Mouse (Mus musculus) lung, embryonic 16.5 days (tissue): ENCODE results near the gene Pmis2. TPM values are rescaled to one million over a fixed set of nuclear protein-coding genes. Genes with fewer than 3 reads are reported as not detected.

Experiments used
- ATAC-seq: fragments of 200-750 bp; cut with Nextera tagmentation; 2 replicates; pipeline ENCODE4 v1.8.0; 2017; ENCODE audit warnings: low read depth, mild to moderate bottlenecking, moderate library complexity
- H3K27ac ChIP-seq: fragments of 300-500 bp; sonication (generic); 2 replicates; pipeline ENCODE4 v1.5.1; 2014; ENCODE audit warnings: mild to moderate bottlenecking, control low read depth, low read length
- H3K27me3 ChIP-seq: fragments of 300-500 bp; sonication (generic); 2 replicates; pipeline ENCODE4 v1.6.1; 2014; ENCODE audit warnings: low read depth, low read length, mixed read lengths; ENCODE audit not compliant: control insufficient read depth, insufficient read depth
- H3K36me3 ChIP-seq: fragments of 300-500 bp; sonication (generic); 2 replicates; pipeline ENCODE4 v1.6.1; 2014; ENCODE audit warnings: low read length; ENCODE audit not compliant: control insufficient read depth, insufficient read depth
- H3K4me1 ChIP-seq: fragments of 300-500 bp; sonication (generic); replicated peaks from 2 replicates; pipeline ENCODE4 v1.6.1; 2014; ENCODE audit warnings: low read length, mixed read lengths; ENCODE audit not compliant: control insufficient read depth, insufficient read depth
- H3K4me2 ChIP-seq: fragments of 300-500 bp; sonication (generic); 2 replicates; pipeline ENCODE4 v1.6.1; 2014; ENCODE audit warnings: low read depth, low read length, control low read depth
- H3K4me3 ChIP-seq: fragments of 300-500 bp; sonication (generic); 2 replicates; pipeline ENCODE4 v1.5.1; 2014; ENCODE audit warnings: mild to moderate bottlenecking, low read length, control low read depth
- H3K9ac ChIP-seq: fragments of 300-500 bp; sonication (generic); 2 replicates; pipeline ENCODE4 v1.6.1; 2014; ENCODE audit warnings: low read length, control low read depth
- H3K9me3 ChIP-seq: fragments of 300-500 bp; sonication (generic); 2 replicates; pipeline ENCODE4 v1.6.1; 2016; ENCODE audit warnings: low read length; ENCODE audit not compliant: control insufficient read depth
- WGBS: fragments of 180-500 bp; shearing (Covaris S2); extraction: QIAGEN DNeasy Blood & Tissue Kit; methylation state at CpG from one replicate; pipeline ENCODE4 v1.1.7; 2014; 5-methylcytosine and 5-hydroxymethylcytosine counted together
- polyA plus RNA-seq: library from polyadenylated mRNA; unstranded; fragments of >200 nt; fragmentation: Nextera tagmentation; extraction: Ambion mirVana; gene quantifications from 2 replicates; pipeline ENCODE4 v1.2.1, GENCODE M21; 2015

Gene Pmis2
- polyA plus RNA-seq, 1 experiment from 2014 or later: not detected

DNA sequence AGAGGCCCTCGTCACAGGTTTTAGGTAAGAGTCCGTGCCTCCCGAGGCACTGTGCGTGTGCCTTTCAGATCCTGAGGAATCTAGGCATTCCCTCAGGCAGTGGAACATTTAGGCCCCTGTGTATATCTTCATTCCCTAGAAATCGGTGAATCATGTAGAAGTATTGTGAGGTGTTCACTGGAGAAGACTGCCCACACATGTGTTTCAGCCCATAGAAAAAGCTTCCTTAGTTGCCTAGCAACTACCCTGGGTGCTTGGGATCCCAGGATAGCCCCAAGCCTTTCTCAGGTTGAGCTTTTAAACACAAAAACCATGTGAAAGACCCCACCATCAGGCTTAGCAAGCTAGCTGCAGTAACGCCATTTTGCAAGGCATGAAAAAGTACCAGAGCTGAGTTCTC is 16.9 kb upstream of the Pmis2 start:
- H3K27ac ChIP-seq: 0 out of 2 replicates have a peak overlapping the region, but pooled peaks have one; percentile 37
- H3K4me3 ChIP-seq: no peak overlapping the region
- ATAC-seq: peak; percentile 43; the same call in 1 of the 2 replicates
- H3K4me1 ChIP-seq: no peaks in the 10 kb centered on the region
- no peaks in the 10 kb centered on the region for H3K36me3 ChIP-seq
- H3K4me2 ChIP-seq: no peak overlapping the region
- H3K9ac ChIP-seq: no peak overlapping the region
- H3K9me3 ChIP-seq: no peaks in the 10 kb centered on the region
- WGBS: 53% methylated on average over 6 of the region's 6 CpGs
- no peaks in the 10 kb centered on the region for H3K27me3 ChIP-seq

GRCm38 (mm10) chr7:30683425-30683824 is 12.0 kb upstream of the Pmis2 start:
- no peaks in the 10 kb centered on the region for H3K9me3 ChIP-seq
- no peak overlapping the region for H3K27ac ChIP-seq
- no peaks in the 10 kb centered on the region for H3K27me3 ChIP-seq
- ATAC-seq: no peak
- H3K4me1 ChIP-seq: no peaks in the 10 kb centered on the region
- no peaks in the 10 kb centered on the region for H3K36me3 ChIP-seq
- WGBS: 61% methylated on average over 2 of the region's 2 CpGs
- H3K4me2 ChIP-seq: no peak overlapping the region
- H3K9ac ChIP-seq: no peak overlapping the region
- no peak overlapping the region for H3K4me3 ChIP-seq

DNA sequence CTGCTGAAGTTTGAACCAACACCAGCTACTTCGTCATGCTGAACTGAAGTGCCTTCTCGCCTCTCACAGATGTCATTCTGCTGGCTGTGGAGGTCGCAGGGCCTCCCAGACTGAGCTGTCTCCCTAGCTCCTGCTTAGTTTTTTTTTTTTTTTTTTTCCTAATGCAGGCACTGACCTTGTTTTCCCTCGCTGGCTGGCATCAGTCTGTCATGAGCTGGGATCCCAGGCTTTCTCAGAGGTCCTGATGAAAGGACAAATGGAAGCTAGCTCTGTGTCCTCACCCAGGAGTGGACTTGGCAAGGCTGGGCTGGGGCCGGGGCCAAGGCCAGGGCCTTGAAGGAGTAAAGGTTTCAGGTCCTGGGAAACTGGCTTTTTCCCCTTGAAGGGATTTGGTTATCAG is 10.5 kb upstream of the Pmis2 start:
- H3K4me2 ChIP-seq: no peak overlapping the region
- 45% methylated on average over 5 of the region's 5 CpGs for WGBS
- no peaks in the 10 kb centered on the region for H3K36me3 ChIP-seq
- ATAC-seq: no peak
- no peak overlapping the region for H3K4me3 ChIP-seq
- H3K9me3 ChIP-seq: no peaks in the 10 kb centered on the region
- no peak overlapping the region for H3K9ac ChIP-seq
- no peaks in the 10 kb centered on the region for H3K4me1 ChIP-seq
- H3K27me3 ChIP-seq: no peaks in the 10 kb centered on the region
- H3K27ac ChIP-seq: no peak overlapping the region

DNA sequence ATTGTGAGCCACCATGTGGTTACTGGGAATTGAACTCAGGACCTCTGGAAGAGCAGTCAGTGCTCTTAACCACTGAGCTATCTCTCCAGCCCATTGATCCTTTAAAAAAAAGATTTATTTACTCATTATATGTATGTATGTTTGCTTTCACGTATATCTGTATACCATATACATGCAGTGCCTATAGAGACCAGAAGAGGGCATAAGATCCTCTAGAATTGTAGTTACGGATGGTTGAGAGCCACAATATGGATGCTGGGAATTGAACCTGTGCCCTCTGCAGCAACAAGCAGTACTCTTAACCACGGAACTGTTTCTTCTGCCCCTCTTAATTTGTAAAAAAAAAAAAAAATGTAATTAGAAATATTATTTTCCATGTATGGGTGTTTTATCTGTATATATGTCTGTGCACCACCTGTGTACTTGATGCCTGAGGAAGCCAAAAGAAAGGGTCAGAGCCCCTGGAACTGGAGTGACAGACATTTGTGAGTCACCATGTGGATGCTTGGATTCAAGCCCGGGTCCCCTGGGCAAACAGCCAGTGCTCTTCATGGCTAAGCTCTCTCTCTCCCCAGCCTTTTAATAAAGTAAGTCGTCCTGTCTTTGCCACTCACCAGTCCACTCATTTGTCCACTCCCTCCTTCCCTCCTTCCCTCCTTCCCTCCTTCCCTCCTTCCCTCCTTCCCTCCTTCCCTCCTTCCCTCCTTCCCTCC is 7.0 kb upstream of the Pmis2 start:
- 0 out of 2 replicates have a peak, but pooled peaks have one; percentile 41 for ATAC-seq
- no peaks in the 10 kb centered on the region for H3K9me3 ChIP-seq
- WGBS: 55% methylated on average over 5 of the region's 5 CpGs
- H3K27ac ChIP-seq: no peak overlapping the region
- no peak overlapping the region for H3K4me2 ChIP-seq
- H3K4me3 ChIP-seq: no peak overlapping the region
- H3K4me1 ChIP-seq: no peaks in the 10 kb centered on the region
- H3K36me3 ChIP-seq: no peaks in the 10 kb centered on the region
- H3K27me3 ChIP-seq: no peaks in the 10 kb centered on the region
- H3K9ac ChIP-seq: no peak overlapping the region

DNA sequence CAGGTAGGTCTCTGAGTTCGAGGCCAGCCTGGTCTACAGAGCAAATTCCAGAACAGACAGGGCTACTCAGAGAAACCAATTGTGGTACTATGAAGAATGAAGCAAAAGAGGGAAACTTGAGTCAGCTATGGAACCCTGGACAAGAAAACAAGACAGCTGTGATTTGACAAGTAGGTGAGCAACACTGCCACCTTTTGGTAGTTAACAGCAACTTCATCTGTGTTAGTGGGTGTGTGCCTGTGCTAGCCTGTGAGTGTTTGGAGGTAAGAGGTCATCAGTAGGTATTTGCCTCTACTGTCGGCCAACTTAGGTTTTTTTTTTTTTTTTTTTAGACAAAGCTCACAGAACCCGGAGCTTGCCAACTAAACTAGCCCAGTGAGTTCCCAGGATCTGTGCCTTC is 2.2 kb downstream of the Pmis2 start:
- Histone ChIP-seq H3K4me3 (no peak overlapping the region), H3K9me3 (no peaks in the 10 kb centered on the region), H3K4me1 (peaks cover 5% of the 10 kb centered on the region), H3K9ac (no peak overlapping the region), H3K27ac (no peak overlapping the region), H3K36me3 (no peaks in the 10 kb centered on the region), H3K4me2 (no peak overlapping the region), H3K27me3 (no peaks in the 10 kb centered on the region)
- WGBS: 37% methylated on average over 3 of the region's 3 CpGs
- ATAC-seq: no peak

- H3K9me3 ChIP-seq: no peaks in the 10 kb centered on the region
- H3K4me1 ChIP-seq: peaks cover 5% of the 10 kb centered on the region
- H3K4me2 ChIP-seq: peak overlapping the region; percentile 68
- H3K4me3 ChIP-seq: peak overlapping the region; percentile 78
- peaks cover 4% of the 10 kb centered on the region; the same call in 1 of the 2 replicates for H3K36me3 ChIP-seq
- H3K27ac ChIP-seq: 0 out of 2 replicates have a peak overlapping the region, but pooled peaks have one; percentile 18
- peak overlapping the region; percentile 86 for H3K9ac ChIP-seq
- WGBS: 5% methylated on average over 11 of the region's 11 CpGs
- H3K27me3 ChIP-seq: no peaks in the 10 kb centered on the region
- peak; percentile 50; the same call in 1 of the 2 replicates for ATAC-seq
These were observed 6.1 kb downstream of the Pmis2 start for GRCm38 (mm10) chr7:30665321-30665720.

GRCm38 (mm10) chr7:30664529-30665200 is 6.7 kb downstream of the Pmis2 start, which contains the start of gene Haus5:
TSS of gene Haus5 (minus strand) at chr7:30664994.
- peaks cover 7% of the 10 kb centered on the region for H3K36me3 ChIP-seq
- peaks cover 5% of the 10 kb centered on the region for H3K4me1 ChIP-seq
- H3K9ac ChIP-seq: peak within 1 kb of the TSS; percentile 86
- WGBS: under 1% methylated on average over 34 of the region's 34 CpGs
- 0 out of 2 replicates have a peak within 1 kb of the TSS, but pooled peaks have one; percentile 18 for H3K27ac ChIP-seq
- peak within 1 kb of the TSS; percentile 78 for H3K4me3 ChIP-seq
- no peaks in the 10 kb centered on the region for H3K9me3 ChIP-seq
- H3K27me3 ChIP-seq: no peaks in the 10 kb centered on the region
- ATAC-seq: peak; percentile 96
- H3K4me2 ChIP-seq: peak within 1 kb of the TSS; percentile 68

DNA sequence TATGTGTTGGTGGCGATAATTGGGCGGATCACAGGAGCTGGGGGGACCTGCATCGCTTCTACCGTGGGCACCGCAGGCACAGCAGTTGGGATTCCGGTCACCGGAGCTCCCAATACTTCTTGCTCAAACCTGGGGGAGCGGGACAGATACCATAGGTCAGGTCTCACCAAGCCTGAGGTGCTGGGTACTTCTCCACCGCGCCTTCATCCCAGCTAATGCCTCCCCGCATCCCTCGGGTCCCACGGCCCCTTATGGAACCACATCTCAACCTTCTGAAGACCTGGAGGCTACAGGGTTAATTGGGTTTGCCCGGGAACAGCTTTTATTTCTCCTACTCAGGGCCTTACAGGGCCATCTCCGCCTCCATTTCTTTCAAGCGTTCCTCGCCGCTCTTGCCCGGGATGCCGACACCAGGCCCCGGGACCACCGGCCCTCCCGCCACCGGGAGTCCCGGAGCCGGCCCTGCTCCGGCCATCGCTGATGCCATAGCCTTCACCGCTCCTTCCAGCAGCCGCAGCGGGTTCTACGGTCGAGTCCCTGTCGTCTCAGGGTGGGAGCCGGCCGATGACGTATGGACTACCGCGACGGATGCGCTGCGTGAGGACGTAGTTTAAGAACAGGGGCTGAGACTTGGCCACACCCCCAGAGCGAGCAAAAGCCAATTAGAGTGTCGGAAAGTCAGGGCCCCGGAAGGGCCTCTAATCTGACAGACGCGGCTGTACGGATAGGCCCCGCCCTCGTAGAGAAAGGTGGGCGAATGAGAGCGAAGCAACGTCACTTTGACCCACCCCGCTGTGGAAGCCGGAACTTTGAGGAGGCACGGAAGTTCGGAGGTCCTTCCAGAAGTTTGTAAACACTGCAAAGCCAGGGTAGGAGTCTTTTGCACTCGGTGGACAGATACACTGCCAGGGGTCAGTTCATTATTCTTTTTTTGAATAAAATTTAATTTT is 21.5 kb downstream of the Pmis2 start, which contains the start of gene Rbm42:
Rbm42 (minus strand) TSS at position 727 of the 950 bp plus-strand sequence.
- Histone ChIP-seq H3K27ac (peak within 1 kb of the TSS; percentile 50), H3K36me3 (peaks cover 29% of the 10 kb centered on the region), H3K4me3 (peak within 1 kb of the TSS; percentile 83), H3K27me3 (no peaks in the 10 kb centered on the region), H3K4me2 (peak within 1 kb of the TSS; percentile 68), H3K9ac (peak within 1 kb of the TSS; percentile 89), H3K4me1 (peaks cover 5% of the 10 kb centered on the region; the same call in 1 of the 2 replicates), H3K9me3 (no peaks in the 10 kb centered on the region)
- 1% methylated on average over 59 of the region's 59 CpGs for WGBS
- peak; percentile 100 for ATAC-seq
